Mouse (Mus musculus): ENCODE results near the gene Gjc3. TPM values are rescaled to one million over a fixed set of nuclear protein-coding genes. Genes with fewer than 3 reads are reported as not detected.

The Gjc3 gene
- polyA plus RNA-seq, 1 experiment from 2014 or later: not detected

Other genes with a start within 250 kb of the Gjc3 start
- 2.9 and 5.1 TPM in 2 replicates for gene Nyap1, start 221.5 kb downstream of the Gjc3 start, polyA plus RNA-seq (2016; fragmentation: Nextera tagmentation; extraction: Ambion mirVana)
- gene Tsc22d4, start 217.4 kb downstream of the Gjc3 start, polyA plus RNA-seq (2016; fragmentation: Nextera tagmentation; extraction: Ambion mirVana): 71.0 and 72.0 TPM in 2 replicates
- 47.5 and 49.2 TPM in 2 replicates for gene Ppp1r35, start 184.2 kb downstream of the Gjc3 start, polyA plus RNA-seq (2016; fragmentation: Nextera tagmentation; extraction: Ambion mirVana)
- 10.0 and 11.5 TPM in 2 replicates for gene Mepce, start 175.4 kb downstream of the Gjc3 start, polyA plus RNA-seq (2016; fragmentation: Nextera tagmentation; extraction: Ambion mirVana)
- gene Zcwpw1, start 175.3 kb downstream of the Gjc3 start, polyA plus RNA-seq (2016; fragmentation: Nextera tagmentation; extraction: Ambion mirVana): 12.9 and 14.8 TPM in 2 replicates
- gene Pilra, start 126.8 kb downstream of the Gjc3 start, polyA plus RNA-seq (2016; fragmentation: Nextera tagmentation; extraction: Ambion mirVana): 0.43 and 0.58 TPM in 2 replicates
- gene Pilrb1, start 105.0 kb downstream of the Gjc3 start, polyA plus RNA-seq (2016; fragmentation: Nextera tagmentation; extraction: Ambion mirVana): not detected in 2 replicates
- gene Pilrb2, start 91.3 kb downstream of the Gjc3 start, polyA plus RNA-seq (2016; fragmentation: Nextera tagmentation; extraction: Ambion mirVana): not detected in 2 replicates
- not detected in 2 replicates for gene Cyp3a13, start 41.5 kb downstream of the Gjc3 start, polyA plus RNA-seq (2016; fragmentation: Nextera tagmentation; extraction: Ambion mirVana)
- not detected in 2 replicates for gene Azgp1, start 18.4 kb upstream of the Gjc3 start, polyA plus RNA-seq (2016; fragmentation: Nextera tagmentation; extraction: Ambion mirVana)
- gene Smok3a, start 58.2 kb upstream of the Gjc3 start, polyA plus RNA-seq (2016; fragmentation: Nextera tagmentation; extraction: Ambion mirVana): not detected in 2 replicates
- not detected in 2 replicates for gene Smok3b, start 58.3 kb upstream of the Gjc3 start, polyA plus RNA-seq (2016; fragmentation: Nextera tagmentation; extraction: Ambion mirVana)
- not detected in 2 replicates for gene Smok3c, start 90.1 kb upstream of the Gjc3 start, polyA plus RNA-seq (2016; fragmentation: Nextera tagmentation; extraction: Ambion mirVana)
- gene Zkscan1, start 122.0 kb upstream of the Gjc3 start, polyA plus RNA-seq (2016; fragmentation: Nextera tagmentation; extraction: Ambion mirVana): 25.2 and 25.3 TPM in 2 replicates
- gene Zscan21, start 153.8 kb upstream of the Gjc3 start, polyA plus RNA-seq (2016; fragmentation: Nextera tagmentation; extraction: Ambion mirVana): 98.4 and 105 TPM in 2 replicates
- gene Zfp113, start 192.6 kb upstream of the Gjc3 start, polyA plus RNA-seq (2016; fragmentation: Nextera tagmentation; extraction: Ambion mirVana): 37.0 and 38.7 TPM in 2 replicates
- gene Cops6, start 198.0 kb upstream of the Gjc3 start, polyA plus RNA-seq (2016; fragmentation: Nextera tagmentation; extraction: Ambion mirVana): 348 and 351 TPM in 2 replicates
- gene Ap4m1, start 208.9 kb upstream of the Gjc3 start, polyA plus RNA-seq (2016; fragmentation: Nextera tagmentation; extraction: Ambion mirVana): 32.7 TPM in 2 replicates
- gene Mcm7, start 209.3 kb upstream of the Gjc3 start, polyA plus RNA-seq (2016; fragmentation: Nextera tagmentation; extraction: Ambion mirVana): 444 and 449 TPM in 2 replicates
- 151 and 155 TPM in 2 replicates for gene Taf6, start 224.4 kb upstream of the Gjc3 start, polyA plus RNA-seq (2016; fragmentation: Nextera tagmentation; extraction: Ambion mirVana)
- gene Cnpy4, start 224.4 kb upstream of the Gjc3 start, polyA plus RNA-seq (2016; fragmentation: Nextera tagmentation; extraction: Ambion mirVana): 51.4 and 56.7 TPM in 2 replicates
- 8.9 and 10.4 TPM in 2 replicates for gene Mblac1, start 231.2 kb upstream of the Gjc3 start, polyA plus RNA-seq (2016; fragmentation: Nextera tagmentation; extraction: Ambion mirVana)

All from forebrain, embryonic 10.5 days (tissue).